Mouse (Mus musculus) thymus, adult 2 months (tissue): ENCODE data around the gene Stk25.

Experiments used
- CTCF ChIP-seq: fragments of 200-500 bp; IDR thresholded peaks from 2 replicates; pipeline ENCODE4 v1.5.1; 2012; ENCODE audit warnings: mild to moderate bottlenecking, control low read depth, low read length, moderate library complexity, borderline replicate concordance; ENCODE audit not compliant: control insufficient read depth, poor library complexity, insufficient read depth; ENCODE audit errors: extremely low read depth
- POLR2A ChIP-seq: fragments of 200-500 bp; IDR thresholded peaks from 2 replicates; pipeline ENCODE4 v1.6.1; 2012; ENCODE audit warnings: mild to moderate bottlenecking, low read length, control low read depth, moderate library complexity; ENCODE audit not compliant: control insufficient read depth, poor library complexity, insufficient read depth; ENCODE audit errors: extremely low read depth

DNA sequence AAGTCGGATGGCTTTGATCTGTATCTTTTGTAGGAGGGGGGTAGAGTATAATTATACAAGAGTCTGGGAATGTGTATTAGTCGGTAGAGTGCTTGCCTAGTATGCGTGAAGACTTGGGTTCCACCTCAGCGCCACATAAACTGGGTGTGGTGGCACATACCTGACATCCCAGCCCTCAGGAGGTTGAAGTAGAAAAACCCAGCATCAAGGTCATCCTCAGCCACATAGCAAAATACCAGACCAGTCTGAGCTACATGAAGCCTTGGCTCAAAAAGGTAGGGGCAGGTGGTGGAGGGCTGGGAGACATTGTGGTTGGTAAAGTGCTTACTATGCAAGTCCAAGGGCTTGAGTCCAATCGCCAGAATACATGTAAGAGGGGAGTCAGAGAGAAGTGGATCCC lies 14.2 kb upstream of the Stk25 start:
- TF ChIP-seq CTCF (no peak), POLR2A (no peak)
